Mouse (Mus musculus) small intestine, adult 2 months (tissue): Measurements from ENCODE around the gene Rasgrp1. TPM values are rescaled to one million over a fixed set of nuclear protein-coding genes. Genes with fewer than 3 reads are reported as not detected.

Source experiments
- H3K27ac ChIP-seq: fragments of 200-500 bp; 2 replicates; pipeline ENCODE4 v1.5.1; 2012; ENCODE audit warnings: low read depth, low read length, control low read depth, inconsistent platforms; ENCODE audit not compliant: insufficient read depth
- H3K27me3 ChIP-seq: fragments of 200-500 bp; 2 replicates; pipeline ENCODE4 v1.6.1; 2012; ENCODE audit warnings: mild to moderate bottlenecking, moderate library complexity, low read length, inconsistent platforms; ENCODE audit not compliant: control insufficient read depth, insufficient read depth
- H3K36me3 ChIP-seq: fragments of 200-500 bp; 2 replicates; pipeline ENCODE4 v1.6.1; 2012; ENCODE audit warnings: mild to moderate bottlenecking, low read length, control low read depth, inconsistent platforms; ENCODE audit not compliant: control insufficient read depth, insufficient read depth
- H3K4me1 ChIP-seq: fragments of 200-500 bp; 2 replicates; pipeline ENCODE4 v1.6.1; 2012; ENCODE audit warnings: low read length, inconsistent platforms, mixed read lengths; ENCODE audit not compliant: control insufficient read depth, insufficient read depth, insufficient read length
- H3K4me3 ChIP-seq: fragments of 200-500 bp; 2 replicates; pipeline ENCODE4 v1.5.1; 2012; ENCODE audit warnings: low read depth, mild to moderate bottlenecking, control low read depth, inconsistent platforms, low read length, moderate library complexity
- CTCF ChIP-seq: fragments of 200-500 bp; IDR thresholded peaks from 2 replicates; pipeline ENCODE4 v1.5.1; 2012; ENCODE audit warnings: low read depth, mild to moderate bottlenecking, control low read depth, inconsistent platforms, low read length, moderate library complexity, mixed read lengths; ENCODE audit not compliant: insufficient replicate concordance, insufficient read length; ENCODE audit errors: extremely low read depth
- POLR2A ChIP-seq: fragments of 200-500 bp; IDR thresholded peaks from 2 replicates; pipeline ENCODE4 v1.6.1; 2012; ENCODE audit warnings: low read depth, mild to moderate bottlenecking, control low read depth, inconsistent platforms, low read length, moderate library complexity
- WGBS: fragments of 180-500 bp; shearing (Covaris S2); methylation state at CpG from one replicate; pipeline ENCODE4 v1.1.7; 2018; 5-methylcytosine and 5-hydroxymethylcytosine counted together
- polyA plus RNA-seq: library from polyadenylated mRNA; depleted of rRNA; stranded (reverse); fragments of >200 nt; gene quantifications from 2 replicates; pipeline ENCODE4 v1.2.3, GENCODE M21; 2012

The Rasgrp1 gene
- polyA plus RNA-seq, 1 experiment, result 2.1 TPM

DNA sequence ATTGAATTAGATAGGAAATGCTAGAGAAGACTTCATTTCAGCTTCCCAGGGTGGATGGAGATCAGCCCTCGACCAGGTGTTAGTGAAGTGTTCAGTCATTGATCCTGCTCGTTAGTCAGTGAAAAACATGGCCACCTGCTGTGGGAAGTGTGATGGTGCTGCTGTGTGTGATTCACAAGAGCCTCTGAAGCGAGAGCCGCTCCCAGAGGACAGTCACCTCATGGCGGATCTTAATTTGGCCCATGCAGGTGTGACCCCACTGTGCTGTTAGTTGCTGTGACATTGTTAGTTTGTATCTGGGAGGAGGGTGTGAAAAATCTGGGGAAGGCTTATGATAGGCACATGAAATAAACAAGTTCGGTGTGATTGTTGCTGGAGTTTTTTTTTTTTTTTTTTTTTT is 7.3 kb upstream of the Rasgrp1 start:
- Histone ChIP-seq H3K36me3 (no peaks in the 10 kb centered on the region), H3K4me3 (no peak overlapping the region), H3K27me3 (no peaks in the 10 kb centered on the region), H3K4me1 (no peaks in the 10 kb centered on the region), H3K27ac (no peak overlapping the region)
- 48% methylated on average over 6 of the region's 6 CpGs for WGBS
- no peak for TF ChIP-seq POLR2A
- no peak for TF ChIP-seq CTCF

DNA sequence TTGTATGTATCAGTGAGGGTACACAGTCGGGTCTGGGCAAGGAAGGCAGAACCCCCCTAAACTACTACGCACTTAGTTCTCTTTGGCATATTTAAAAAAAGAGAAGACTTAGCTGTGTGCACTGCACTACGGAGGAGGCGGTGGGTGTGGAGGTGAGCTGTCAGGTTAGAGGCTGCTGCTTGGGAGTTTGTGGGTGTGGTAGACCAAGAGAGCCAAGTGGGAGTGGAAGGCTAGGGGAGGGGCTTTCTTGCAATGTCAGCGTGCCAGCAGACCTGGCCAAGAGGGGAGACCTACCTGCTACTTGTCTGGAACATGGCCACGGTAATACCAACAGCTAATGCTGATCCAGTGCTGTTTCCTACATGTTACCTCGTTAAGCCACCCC is 431 bp upstream of the Rasgrp1 start:
- WGBS, result 24% methylated on average over 7 of the region's 7 CpGs
- Histone ChIP-seq H3K27me3 (0 out of 2 replicates have a peak, but pooled peaks cover 3% of the 10 kb centered on the region), H3K36me3 (no peaks in the 10 kb centered on the region), H3K4me3 (peak overlapping the region; percentile 64), H3K27ac (no peak overlapping the region), H3K4me1 (no peaks in the 10 kb centered on the region; the same call in 1 of the 2 replicates)
- TF ChIP-seq POLR2A (no peak), CTCF (no peak)

DNA sequence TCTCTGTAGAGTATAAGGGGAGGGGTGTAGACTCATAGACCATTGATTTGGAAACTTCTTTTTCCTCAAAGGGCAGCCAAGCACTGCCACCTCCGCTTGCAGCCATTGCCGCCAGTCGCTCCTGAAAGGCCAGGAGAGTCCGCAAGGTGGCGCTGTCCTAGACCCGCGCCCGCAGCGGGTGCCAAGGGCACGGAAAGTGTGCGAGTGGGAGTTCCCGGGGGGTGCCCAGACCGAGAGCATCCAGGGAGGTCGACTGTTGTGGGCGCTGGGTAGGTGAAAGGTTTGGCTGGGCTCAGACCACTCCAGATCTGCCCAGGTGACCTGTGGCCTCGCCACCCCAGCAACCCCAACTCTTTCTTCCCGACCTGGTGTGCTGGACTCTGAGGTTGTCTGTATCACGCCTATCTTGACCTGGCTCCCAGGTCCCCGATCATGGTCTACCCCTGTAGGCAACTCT is 683 bp downstream of the Rasgrp1 start:
- WGBS, result 2% methylated on average over 19 of the region's 19 CpGs
- Histone ChIP-seq H3K27ac (peak overlapping the region; percentile 27; the same call in 1 of the 2 replicates), H3K27me3 (0 out of 2 replicates have a peak, but pooled peaks cover 3% of the 10 kb centered on the region), H3K36me3 (no peaks in the 10 kb centered on the region), H3K4me3 (peak overlapping the region; percentile 64), H3K4me1 (no peaks in the 10 kb centered on the region; the same call in 1 of the 2 replicates)
- peak; percentile 56; the same call in 1 of the 2 replicates for TF ChIP-seq CTCF
- no peak for TF ChIP-seq POLR2A

DNA sequence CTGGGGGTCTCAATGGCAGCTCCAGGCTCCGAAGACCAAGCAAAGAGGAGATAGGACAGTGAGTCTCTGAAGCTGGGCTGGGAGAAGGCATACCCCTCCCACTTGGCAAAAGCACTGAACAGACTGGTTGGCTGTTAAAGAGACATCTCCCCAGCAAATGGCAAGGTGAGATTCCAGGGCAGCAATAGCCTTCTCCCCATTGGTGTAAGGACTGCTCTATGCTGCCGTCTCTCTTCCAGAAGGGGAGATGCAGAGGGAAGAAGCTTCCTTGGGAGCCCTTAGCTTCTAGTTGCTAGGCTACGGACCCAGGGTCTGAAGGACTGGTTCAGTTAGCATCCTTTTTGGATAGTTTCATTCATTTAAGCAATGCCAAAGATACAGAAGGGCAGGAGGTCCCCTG is 4.3 kb downstream of the Rasgrp1 start:
- WGBS, result 62% methylated on average over 3 of the region's 3 CpGs
- Histone ChIP-seq H3K4me3 (no peak overlapping the region), H3K27me3 (0 out of 2 replicates have a peak, but pooled peaks cover 3% of the 10 kb centered on the region), H3K4me1 (no peaks in the 10 kb centered on the region; the same call in 1 of the 2 replicates), H3K27ac (no peak overlapping the region), H3K36me3 (no peaks in the 10 kb centered on the region)
- no peak for TF ChIP-seq CTCF
- no peak for TF ChIP-seq POLR2A

DNA sequence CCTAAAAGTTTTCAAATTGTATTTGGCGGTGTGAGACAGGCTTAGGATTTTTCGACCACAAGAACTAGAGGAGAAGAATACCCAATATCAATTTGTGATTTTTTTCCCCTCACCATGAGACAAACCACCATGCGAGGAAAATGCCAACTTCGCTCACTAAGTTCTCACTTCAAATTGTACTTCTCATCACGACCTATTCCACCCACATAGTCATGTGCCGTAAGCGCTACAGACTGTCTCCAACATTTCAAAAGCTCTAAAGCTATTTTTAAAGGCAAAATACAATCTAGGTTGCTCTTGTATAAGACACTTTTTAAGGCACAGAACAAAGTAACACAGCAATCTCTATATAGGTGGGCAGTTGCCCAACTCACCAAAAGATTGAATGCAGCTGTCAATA is 4.9 kb downstream of the Rasgrp1 start:
- Histone ChIP-seq H3K27ac (no peak overlapping the region), H3K4me1 (no peaks in the 10 kb centered on the region; the same call in 1 of the 2 replicates), H3K27me3 (0 out of 2 replicates have a peak, but pooled peaks cover 3% of the 10 kb centered on the region), H3K36me3 (no peaks in the 10 kb centered on the region), H3K4me3 (no peak overlapping the region)
- TF ChIP-seq POLR2A, result no peak
- TF ChIP-seq CTCF, result no peak
- 84% methylated on average over 7 of the region's 7 CpGs for WGBS

DNA sequence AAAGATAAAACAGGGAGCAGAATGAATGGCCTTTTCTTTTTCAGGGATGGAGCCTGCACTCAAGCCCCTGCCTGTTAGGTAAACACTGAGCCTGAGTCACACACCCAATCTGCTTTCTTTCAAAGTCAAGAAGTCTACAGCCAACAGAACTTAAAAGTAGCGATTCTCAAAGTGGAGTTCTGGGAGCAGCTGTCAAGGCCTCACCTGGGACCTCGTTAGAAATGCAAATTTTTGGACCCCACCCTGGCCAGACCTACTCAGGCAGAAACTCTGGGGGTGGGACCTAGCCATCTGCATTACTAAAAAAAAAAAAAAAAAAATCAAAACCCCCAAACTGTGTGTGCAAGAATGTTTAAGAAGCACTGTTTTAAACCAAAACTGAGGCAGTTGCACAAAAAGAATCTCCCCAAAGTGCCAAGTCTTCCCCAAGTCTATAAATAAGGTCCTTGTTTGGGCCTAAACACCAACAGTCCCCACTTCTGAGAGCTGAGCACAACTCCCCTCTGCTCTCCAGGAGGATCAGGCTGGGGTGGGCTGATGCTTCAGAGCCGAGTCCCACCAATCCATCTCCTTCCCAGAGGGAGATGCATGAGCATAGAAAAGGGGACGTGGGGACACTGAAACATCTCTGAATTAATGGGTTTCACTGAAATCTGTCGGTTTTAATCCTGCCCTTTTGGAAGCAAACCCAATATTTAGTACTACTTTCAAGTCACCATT is 5.7 kb downstream of the Rasgrp1 start:
- Histone ChIP-seq H3K27ac (no peak overlapping the region), H3K36me3 (no peaks in the 10 kb centered on the region), H3K27me3 (no peaks in the 10 kb centered on the region), H3K4me1 (no peaks in the 10 kb centered on the region; the same call in 1 of the 2 replicates), H3K4me3 (no peak overlapping the region)
- no peak for TF ChIP-seq CTCF
- TF ChIP-seq POLR2A, result no peak
- 53% methylated on average over 5 of the region's 5 CpGs for WGBS

DNA sequence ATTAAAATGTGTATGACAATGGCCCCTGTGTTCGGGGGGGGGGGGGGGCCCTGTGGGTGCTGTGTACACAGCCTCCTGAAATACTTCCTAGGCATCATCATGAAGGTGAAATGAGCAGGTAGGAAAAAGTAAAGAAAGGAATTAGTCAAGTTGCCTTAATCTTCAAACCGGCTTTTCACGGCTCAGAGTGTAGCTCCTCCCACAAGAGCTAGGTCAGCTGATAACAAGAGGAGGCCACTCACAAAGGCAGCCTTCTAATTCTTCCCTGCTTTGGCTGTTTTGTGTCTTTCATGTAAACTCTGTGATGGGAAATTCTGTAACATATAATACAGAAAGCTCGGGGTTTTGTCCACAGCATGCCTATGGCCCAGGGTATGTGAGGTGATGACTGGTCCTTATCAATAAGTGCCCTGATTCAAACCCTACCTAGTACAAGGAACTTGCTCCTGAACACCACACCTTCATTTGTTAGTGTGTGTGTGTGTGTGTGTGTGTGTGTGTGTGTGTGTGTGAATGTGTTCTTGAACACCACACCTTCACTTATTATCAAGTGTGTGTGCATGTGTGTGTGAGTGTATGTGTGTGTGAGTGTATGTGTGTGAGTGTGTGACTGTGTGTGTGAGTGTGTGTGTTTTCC is 7.1 kb downstream of the Rasgrp1 start:
- WGBS, result 20% methylated on average over 4 of the region's 4 CpGs
- Histone ChIP-seq H3K4me1 (no peaks in the 10 kb centered on the region; the same call in 1 of the 2 replicates), H3K27me3 (no peaks in the 10 kb centered on the region), H3K36me3 (no peaks in the 10 kb centered on the region), H3K4me3 (no peak overlapping the region), H3K27ac (no peak overlapping the region)
- no peak for TF ChIP-seq POLR2A
- TF ChIP-seq CTCF, result no peak
